Mouse (Mus musculus): ENCODE measurements around the gene Mdm1. TPM values are rescaled to one million over a fixed set of nuclear protein-coding genes. Genes with fewer than 3 reads are reported as not detected.
A peak's percentile ranks its signal among the peaks of the same experiment; 100 is the strongest.

The Mdm1 gene
- polyA plus RNA-seq (2016; fragmentation: Nextera tagmentation; extraction: Ambion mirVana): 56.7 and 58.0 TPM in 2 replicates

DNA sequence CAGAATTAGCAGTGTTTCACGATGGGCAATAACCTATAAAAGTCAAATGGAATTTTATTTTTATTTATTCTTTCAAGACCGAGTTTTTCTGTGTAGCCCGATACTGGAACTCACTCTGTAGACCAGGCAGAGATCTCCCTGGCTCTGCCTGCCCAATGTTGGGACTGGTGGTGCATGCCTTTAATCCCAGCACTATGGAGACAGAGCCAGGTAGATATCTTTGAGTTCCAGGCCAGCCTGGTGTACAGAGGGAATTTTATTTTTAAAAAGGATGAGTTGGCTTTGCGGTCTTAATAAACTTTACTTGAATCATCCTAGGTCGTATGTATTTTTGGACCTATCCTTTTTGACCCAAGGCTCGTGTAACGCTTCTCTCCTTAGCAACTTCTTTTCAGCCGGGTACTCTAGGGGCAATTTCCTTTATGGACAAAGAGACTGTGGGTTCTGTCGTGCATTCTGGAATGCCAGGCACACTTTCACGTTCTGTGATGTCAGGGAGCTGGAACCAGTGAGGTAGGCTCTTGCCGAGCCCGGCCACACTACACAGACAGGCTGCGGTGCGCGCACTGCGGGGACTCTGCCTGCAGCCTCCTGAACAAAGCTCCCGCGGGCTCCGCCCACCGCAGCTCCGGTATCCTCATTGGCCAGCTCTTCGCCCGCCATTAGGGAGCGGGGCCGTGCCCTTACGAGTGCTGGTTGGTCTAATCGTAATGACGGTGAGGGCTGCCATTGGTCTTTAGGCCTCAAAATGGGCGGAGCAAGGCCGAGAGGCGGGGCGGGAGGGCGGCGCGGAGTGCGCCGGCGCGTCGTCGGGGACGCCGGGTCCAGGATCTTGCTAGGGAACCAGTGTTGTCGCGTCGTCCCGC is at the start of gene Mdm1:
Gene Mdm1, plus strand, starts transcription at position 794 of the 866 bp plus-strand sequence.
- 6% methylated on average over 47 of the region's 47 CpGs for WGBS
- Histone ChIP-seq H3K4me1 (peaks cover 17% of the 10 kb centered on the region), H3K27ac (replicated peaks) (peak within 1 kb of the TSS; percentile 89), H3K36me3 (replicated peaks) (peaks cover 30% of the 10 kb centered on the region), H3K4me3 (peak within 1 kb of the TSS; percentile 94), H3K27me3 (replicated peaks; ENCODE audit: low read depth, poor library complexity, severe bottlenecking) (0 out of 2 replicates have a peak, but pooled peaks cover 4% of the 10 kb centered on the region), H3K9me3 (no peaks in the 10 kb centered on the region)
- peak; percentile 99 for DNase-seq (ENCODE audit: low spot score)

DNA sequence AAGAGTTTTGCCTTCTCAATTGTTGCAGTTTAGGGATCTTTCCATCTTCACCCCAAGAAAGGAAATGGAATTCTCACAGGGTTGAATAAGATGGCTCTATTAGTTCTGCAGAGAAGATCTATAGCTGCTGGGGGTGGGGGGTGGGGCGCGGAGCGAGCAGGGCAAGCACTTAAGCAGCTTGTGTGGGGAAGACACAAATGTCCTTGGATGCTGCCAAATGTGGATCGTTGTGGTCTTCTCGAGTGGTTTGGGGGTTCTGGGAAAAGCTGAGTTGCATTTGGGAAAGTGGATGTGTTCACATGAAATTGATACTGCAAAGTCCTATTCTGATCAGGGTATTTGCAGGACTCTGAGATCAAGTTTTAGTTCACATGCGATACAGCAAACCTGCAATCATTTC is 48.9 kb upstream of the Mdm1 start:
- Histone ChIP-seq H3K4me3 (no peak overlapping the region), H3K27me3 (replicated peaks; ENCODE audit: low read depth, poor library complexity, severe bottlenecking) (no peaks in the 10 kb centered on the region), H3K27ac (replicated peaks) (no peak overlapping the region), H3K4me1 (peaks cover 20% of the 10 kb centered on the region), H3K9me3 (no peaks in the 10 kb centered on the region), H3K36me3 (replicated peaks) (no peaks in the 10 kb centered on the region)
- WGBS: 91% methylated on average over 6 of the region's 6 CpGs
- no peak for DNase-seq (ENCODE audit: low spot score)

DNA sequence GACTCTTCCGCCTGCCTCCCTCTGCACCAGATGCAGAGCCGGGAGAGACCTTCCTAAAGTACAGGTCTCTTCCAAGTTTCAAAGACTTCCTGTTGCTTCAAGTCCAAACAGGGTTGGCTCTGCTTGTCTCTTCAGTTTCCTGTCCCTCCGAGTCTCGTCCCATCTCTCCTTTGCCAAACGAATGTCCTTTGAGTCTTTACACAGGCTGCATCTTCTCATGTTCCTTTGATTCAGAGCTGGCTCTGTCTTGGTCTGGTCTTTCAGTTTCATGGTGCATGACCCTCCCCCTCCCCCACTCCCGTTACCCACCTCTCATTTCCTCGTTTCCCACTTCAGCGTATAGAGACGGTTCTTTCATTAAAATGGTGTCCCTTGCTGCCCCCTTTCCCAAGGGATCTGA is 47.9 kb upstream of the Mdm1 start:
- Histone ChIP-seq H3K36me3 (replicated peaks) (no peaks in the 10 kb centered on the region), H3K9me3 (no peaks in the 10 kb centered on the region), H3K27me3 (replicated peaks; ENCODE audit: low read depth, poor library complexity, severe bottlenecking) (no peaks in the 10 kb centered on the region), H3K4me1 (peaks cover 11% of the 10 kb centered on the region), H3K4me3 (no peak overlapping the region), H3K27ac (replicated peaks) (no peak overlapping the region)
- no peak for DNase-seq (ENCODE audit: low spot score)
- 66% methylated on average over 9 of the region's 9 CpGs for WGBS

DNA sequence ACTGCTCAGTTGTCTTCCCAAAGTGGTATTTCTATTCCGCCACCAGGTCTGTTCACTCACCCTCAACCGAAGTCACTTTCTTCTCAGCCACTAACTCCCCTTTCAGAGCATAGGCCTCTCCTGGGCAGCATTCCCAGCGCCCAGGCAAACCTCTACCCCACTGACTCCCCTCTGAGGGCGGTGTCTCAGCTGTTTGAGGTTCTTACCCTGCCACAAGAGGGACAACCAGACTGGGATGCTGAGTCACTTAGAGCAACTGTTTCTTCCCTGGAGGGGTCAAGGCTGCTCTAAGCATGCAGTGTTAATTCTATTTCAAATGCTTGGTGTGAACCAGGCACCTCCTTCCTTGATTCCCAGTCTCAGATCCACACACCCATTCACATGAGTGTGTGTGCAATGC is 46.8 kb upstream of the Mdm1 start:
- no peak for DNase-seq (ENCODE audit: low spot score)
- no peaks in the 10 kb centered on the region for H3K36me3 ChIP-seq (replicated peaks)
- WGBS: 82% methylated on average over 4 of the region's 4 CpGs

DNA sequence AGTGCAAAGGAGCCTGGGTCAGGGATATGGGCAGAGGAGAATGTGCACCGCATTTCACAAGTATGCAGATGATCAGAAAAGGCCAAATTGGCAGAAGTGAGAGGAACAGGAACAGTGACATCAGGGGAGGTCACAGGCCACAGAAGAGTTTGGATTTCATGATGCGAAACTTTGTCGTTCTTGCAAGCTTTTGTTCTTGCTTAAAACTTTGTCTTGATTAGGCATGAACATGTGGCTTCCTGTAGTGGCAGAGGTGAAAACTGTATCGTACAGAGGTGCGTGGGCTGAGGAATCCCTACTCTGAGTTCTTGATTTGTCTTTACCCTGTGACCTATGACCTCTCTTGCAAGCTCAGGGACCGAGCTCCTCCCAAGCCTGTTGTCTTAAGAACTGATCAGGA is 45.4 kb upstream of the Mdm1 start:
- no peak overlapping the region for H3K4me3 ChIP-seq
- WGBS: 83% methylated on average over 6 of the region's 6 CpGs
- no peaks in the 10 kb centered on the region for H3K36me3 ChIP-seq (replicated peaks)
- DNase-seq (ENCODE audit: low spot score): no peak
- no peaks in the 10 kb centered on the region for H3K27me3 ChIP-seq (replicated peaks; ENCODE audit: low read depth, poor library complexity, severe bottlenecking)
- H3K27ac ChIP-seq (replicated peaks): no peak overlapping the region
- H3K9me3 ChIP-seq: no peaks in the 10 kb centered on the region
- H3K4me1 ChIP-seq: peaks cover 11% of the 10 kb centered on the region

More for the DNA sequence above, 46.8 kb upstream of the Mdm1 start:
- no peaks in the 10 kb centered on the region for H3K9me3 ChIP-seq
- peaks cover 11% of the 10 kb centered on the region for H3K4me1 ChIP-seq
- no peak overlapping the region for H3K4me3 ChIP-seq
- no peak overlapping the region for H3K27ac ChIP-seq (replicated peaks)
- H3K27me3 ChIP-seq (replicated peaks; ENCODE audit: low read depth, poor library complexity, severe bottlenecking): no peaks in the 10 kb centered on the region

DNA sequence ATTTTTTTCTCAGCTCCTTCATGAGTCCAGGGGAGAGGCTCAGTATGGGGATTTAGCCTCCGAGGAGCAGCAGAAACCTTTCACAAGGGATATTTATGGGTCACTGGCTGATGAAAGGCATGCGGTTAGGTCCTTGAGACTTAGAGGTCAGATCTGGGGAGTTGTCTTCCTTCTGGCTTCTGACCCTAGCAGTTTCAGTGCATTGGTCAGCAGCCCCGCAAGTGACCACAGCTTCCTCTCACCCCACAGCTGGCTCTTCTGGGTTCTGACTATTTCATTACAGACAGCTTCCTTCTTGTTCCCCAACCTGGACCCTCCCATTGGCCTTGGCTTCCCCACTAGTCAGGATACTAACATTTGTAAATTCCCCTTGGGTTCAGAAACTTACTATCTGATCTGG is 43.7 kb upstream of the Mdm1 start:
- no peak for DNase-seq (ENCODE audit: low spot score)
- H3K4me3 ChIP-seq: no peak overlapping the region
- H3K9me3 ChIP-seq: no peaks in the 10 kb centered on the region
- H3K36me3 ChIP-seq (replicated peaks): no peaks in the 10 kb centered on the region
- WGBS: 80% methylated on average over 3 of the region's 3 CpGs
- 0 out of 2 replicates have a peak, but pooled peaks cover 4% of the 10 kb centered on the region for H3K4me1 ChIP-seq
- H3K27me3 ChIP-seq (replicated peaks; ENCODE audit: low read depth, poor library complexity, severe bottlenecking): no peaks in the 10 kb centered on the region
- H3K27ac ChIP-seq (replicated peaks): no peak overlapping the region

DNA sequence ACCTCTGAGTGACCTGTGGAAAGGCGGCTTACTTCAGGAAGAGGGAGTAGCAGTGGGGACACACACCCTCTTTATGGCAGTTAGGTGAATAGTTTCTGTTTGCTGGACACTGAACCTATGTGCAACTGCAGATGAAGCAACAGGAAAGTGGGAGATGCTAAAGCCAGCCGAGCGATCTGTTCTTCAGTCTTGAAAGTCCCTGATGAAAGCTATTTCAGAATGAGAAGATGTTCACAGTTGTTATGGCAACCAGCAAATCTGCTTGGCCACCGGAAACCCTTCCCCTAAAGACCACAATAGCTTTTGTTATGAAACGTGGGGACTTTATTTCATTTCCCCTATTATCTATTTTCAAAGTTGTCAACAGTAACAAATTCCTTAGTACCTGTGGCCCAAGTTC is 41.0 kb upstream of the Mdm1 start:
- no peak for DNase-seq (ENCODE audit: low spot score)
- Histone ChIP-seq H3K36me3 (replicated peaks) (no peaks in the 10 kb centered on the region), H3K9me3 (no peaks in the 10 kb centered on the region), H3K27ac (replicated peaks) (no peak overlapping the region), H3K27me3 (replicated peaks; ENCODE audit: low read depth, poor library complexity, severe bottlenecking) (peaks cover 5% of the 10 kb centered on the region), H3K4me3 (no peak overlapping the region), H3K4me1 (peaks cover 7% of the 10 kb centered on the region)
- 76% methylated on average over 5 of the region's 5 CpGs for WGBS

DNA sequence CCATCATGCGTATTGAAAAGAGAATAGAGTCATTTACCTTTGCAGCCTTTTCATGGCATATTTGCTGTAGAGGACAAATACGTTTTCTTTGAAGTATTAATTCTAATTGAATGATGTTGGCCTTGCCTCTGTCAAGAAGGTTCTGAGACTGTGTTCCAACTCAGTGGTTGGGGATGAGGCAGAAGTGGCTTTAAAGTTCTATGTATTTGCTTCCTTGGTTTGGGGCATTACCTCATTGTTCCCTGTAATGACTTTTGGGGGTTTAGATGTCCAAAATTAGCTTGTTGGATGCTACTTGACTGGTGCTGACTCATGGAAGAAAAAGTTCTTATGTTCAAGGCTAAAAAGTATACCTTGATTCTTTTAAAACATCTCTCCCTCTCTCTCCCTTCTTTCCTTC is 40.6 kb upstream of the Mdm1 start:
- 85% methylated on average over 2 of the region's 2 CpGs for WGBS

DNA sequence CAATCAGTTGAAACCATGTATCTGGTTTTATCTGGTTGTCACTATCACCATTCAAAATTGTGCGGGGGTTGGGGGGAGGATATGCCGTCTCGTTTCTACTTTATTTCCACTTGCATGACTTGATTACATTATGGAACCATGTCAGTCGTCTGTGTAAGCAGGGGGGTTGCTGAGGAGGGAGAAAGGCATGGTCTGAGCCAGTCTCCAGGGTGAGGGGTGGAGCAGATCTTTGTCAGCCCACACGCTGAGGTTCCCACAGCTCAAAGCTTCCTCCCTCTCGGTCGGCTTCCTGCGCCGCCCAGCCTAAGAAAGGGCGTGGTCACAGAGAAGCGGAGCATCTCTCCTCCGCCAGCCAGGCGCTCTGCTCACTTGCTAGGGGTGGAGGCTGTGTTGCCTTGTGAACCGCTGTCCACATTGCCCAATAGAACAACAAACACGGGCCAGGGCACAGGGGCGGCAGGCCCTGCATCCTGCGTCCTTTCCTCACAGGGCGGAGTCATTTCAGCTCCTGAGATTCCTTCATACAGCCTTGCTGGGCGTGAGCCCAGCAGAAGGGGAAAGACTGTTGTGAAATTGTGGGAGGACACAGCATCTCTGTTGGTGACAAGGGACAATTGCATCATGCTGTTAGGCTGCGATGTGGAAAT is 38.5 kb upstream of the Mdm1 start:
- WGBS: 2% methylated on average over 20 of the region's 20 CpGs
- Histone ChIP-seq H3K27ac (replicated peaks) (peak overlapping the region; percentile 74), H3K36me3 (replicated peaks) (no peaks in the 10 kb centered on the region), H3K9me3 (no peaks in the 10 kb centered on the region), H3K27me3 (replicated peaks; ENCODE audit: low read depth, poor library complexity, severe bottlenecking) (peaks cover 11% of the 10 kb centered on the region), H3K4me3 (peak overlapping the region; percentile 57), H3K4me1 (peaks cover 7% of the 10 kb centered on the region)
- DNase-seq (ENCODE audit: low spot score): peak; percentile 82

More for the DNA sequence above, 40.6 kb upstream of the Mdm1 start:
- Histone ChIP-seq H3K4me3 (no peak overlapping the region), H3K36me3 (replicated peaks) (no peaks in the 10 kb centered on the region), H3K9me3 (no peaks in the 10 kb centered on the region), H3K27me3 (replicated peaks; ENCODE audit: low read depth, poor library complexity, severe bottlenecking) (peaks cover 10% of the 10 kb centered on the region), H3K27ac (replicated peaks) (no peak overlapping the region), H3K4me1 (peaks cover 7% of the 10 kb centered on the region)
- no peak for DNase-seq (ENCODE audit: low spot score)

DNA sequence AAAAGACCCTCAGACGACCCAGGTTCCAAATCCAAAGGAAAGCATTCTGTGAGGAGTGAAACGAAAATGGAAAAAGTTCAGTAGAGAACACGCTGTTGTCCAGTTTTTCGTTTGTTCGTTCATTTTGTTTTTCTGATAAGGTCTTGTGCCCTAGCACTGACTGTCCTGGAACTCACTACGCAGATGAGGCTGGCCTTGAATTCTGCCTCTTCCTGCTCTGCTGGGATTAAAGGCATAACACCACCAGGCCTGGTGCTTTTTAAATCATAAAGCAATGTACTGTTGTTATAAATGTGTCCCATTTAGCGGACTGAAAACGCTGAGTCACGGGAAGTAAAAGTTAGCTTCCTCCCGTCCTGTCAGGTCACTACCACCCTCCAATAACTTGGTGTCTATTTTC is 37.7 kb upstream of the Mdm1 start:
- Histone ChIP-seq H3K4me1 (peaks cover 7% of the 10 kb centered on the region), H3K27me3 (replicated peaks; ENCODE audit: low read depth, poor library complexity, severe bottlenecking) (peaks cover 11% of the 10 kb centered on the region), H3K36me3 (replicated peaks) (no peaks in the 10 kb centered on the region), H3K4me3 (no peak overlapping the region), H3K27ac (replicated peaks) (no peak overlapping the region), H3K9me3 (no peaks in the 10 kb centered on the region)
- 81% methylated on average over 10 of the region's 10 CpGs for WGBS
- no peak for DNase-seq (ENCODE audit: low spot score)

DNA sequence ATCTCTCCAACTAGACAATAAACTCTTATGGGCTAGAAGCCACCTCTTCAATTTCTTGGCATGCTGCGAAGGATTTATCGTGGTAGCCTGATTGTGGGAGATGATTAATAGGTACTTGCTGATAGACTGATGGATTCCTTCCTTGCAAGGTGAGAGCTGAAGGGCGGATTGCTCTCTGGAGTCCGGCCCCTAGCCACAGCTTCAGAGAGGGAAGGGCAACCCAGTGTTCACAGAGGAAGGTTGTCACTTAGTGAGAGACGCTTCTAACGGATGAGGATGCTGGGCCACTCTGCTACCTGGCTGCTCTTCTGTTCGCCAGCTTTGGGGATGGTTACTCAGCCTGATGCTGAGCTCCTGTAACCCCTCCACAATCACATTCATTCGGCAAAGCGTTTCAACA is 34.6 kb upstream of the Mdm1 start:
- Histone ChIP-seq H3K4me1 (peaks cover 15% of the 10 kb centered on the region), H3K27me3 (replicated peaks; ENCODE audit: low read depth, poor library complexity, severe bottlenecking) (peaks cover 11% of the 10 kb centered on the region), H3K4me3 (no peak overlapping the region), H3K9me3 (no peaks in the 10 kb centered on the region), H3K27ac (replicated peaks) (no peak overlapping the region), H3K36me3 (replicated peaks) (no peaks in the 10 kb centered on the region)
- 88% methylated on average over 9 of the region's 9 CpGs for WGBS
- no peak for DNase-seq (ENCODE audit: low spot score)

DNA sequence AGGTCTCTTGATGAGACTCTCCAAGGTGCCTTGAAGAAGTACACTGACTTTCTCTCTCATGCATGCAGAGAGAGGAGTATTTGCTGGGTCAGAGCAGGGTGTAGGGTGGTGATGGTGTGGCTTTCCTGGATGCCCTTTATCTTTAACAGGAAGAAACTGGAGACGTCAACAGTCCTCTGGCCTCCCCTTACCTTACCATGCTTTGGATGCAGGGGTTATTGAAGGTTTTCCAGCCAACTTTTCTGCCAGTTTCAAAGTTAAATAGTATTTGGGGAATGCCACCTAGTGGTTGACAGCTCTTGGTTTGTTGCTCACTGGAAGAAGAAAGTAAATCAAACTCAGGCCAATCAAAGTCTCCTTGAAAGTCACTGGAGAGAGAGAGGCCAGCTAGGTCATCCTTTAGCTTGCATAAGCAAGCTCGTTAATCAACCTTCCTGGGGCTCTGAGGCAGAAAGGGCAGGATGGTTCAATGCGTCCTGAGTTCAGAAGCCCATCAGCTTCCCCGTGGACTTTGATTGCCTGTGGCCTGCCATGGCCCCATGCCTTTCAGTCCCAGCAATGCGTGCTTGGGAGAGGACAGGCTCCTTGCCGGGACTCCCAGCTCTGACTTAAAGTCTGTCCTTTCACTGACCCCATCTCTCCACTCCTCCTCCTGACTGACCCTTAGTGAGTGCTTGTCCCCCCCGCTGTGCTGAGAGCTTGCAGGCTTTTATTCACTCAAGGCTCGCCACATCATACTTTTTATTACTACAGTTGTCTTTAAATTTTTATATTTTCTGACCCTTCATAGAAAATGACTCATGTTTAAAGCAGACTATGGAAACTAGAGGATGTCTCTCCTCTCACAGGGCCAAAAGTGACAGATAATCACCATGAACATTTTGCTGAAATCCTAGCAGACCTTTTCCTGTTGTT is 31.3 kb upstream of the Mdm1 start:
- DNase-seq (ENCODE audit: low spot score): peak; percentile 36

More for the DNA sequence above, 31.3 kb upstream of the Mdm1 start:
- peaks cover 18% of the 10 kb centered on the region for H3K4me1 ChIP-seq
- H3K36me3 ChIP-seq (replicated peaks): no peaks in the 10 kb centered on the region
- peaks cover 6% of the 10 kb centered on the region for H3K27me3 ChIP-seq (replicated peaks; ENCODE audit: low read depth, poor library complexity, severe bottlenecking)
- H3K4me3 ChIP-seq: no peak overlapping the region
- no peaks in the 10 kb centered on the region for H3K9me3 ChIP-seq
- H3K27ac ChIP-seq (replicated peaks): no peak overlapping the region
- WGBS: 28% methylated on average over 8 of the region's 8 CpGs
